Mouse (Mus musculus) kidney, adult 2 months (tissue): ENCODE results near the gene Art1.

Source experiments
- CTCF ChIP-seq: fragments of 200-500 bp; conservative IDR thresholded peaks from 2 replicates; pipeline ENCODE4 v1.5.1; 2011; ENCODE audit warnings: low read depth, mild to moderate bottlenecking, control low read depth, low read length, moderate library complexity, mixed read lengths; ENCODE audit not compliant: insufficient read depth, insufficient read length
- POLR2A ChIP-seq: fragments of 200-500 bp; IDR thresholded peaks from one replicate; pipeline ENCODE4 v1.6.1; 2011; ENCODE audit warnings: low read depth, low read length, control low read depth

DNA sequence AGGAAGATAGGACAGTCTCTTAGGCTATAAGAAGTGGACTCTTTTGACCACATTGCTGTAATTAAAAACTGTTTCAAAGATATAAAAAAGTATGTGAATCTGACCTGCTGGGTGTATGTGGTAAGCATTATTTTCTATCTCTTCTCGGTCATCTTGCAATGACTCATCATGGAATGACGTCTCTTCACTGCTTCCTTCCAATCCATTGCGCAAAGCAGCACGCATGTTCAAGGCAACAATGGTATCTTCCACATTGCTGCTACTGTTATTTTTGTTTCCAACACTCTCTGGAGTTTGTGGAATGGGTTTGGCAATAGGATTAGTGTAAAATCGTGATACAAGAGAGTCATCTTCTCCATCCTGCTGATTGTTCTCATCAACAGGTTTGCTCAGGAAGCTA is 52.1 kb downstream of the Art1 start:
- TF ChIP-seq CTCF: no peak
- TF ChIP-seq POLR2A: no peak
